Mouse (Mus musculus): ENCODE data around the gene Pear1.
A peak's percentile ranks its signal among the peaks of the same experiment; 100 is the strongest.

Pear1 gene

GRCm38 (mm10) chr3:87804038-87804677 lies 19.9 kb downstream of the Pear1 start:
- DNase-seq, result no peak

- no peak for DNase-seq
Observed at GRCm38 (mm10) chr3:87801681-87802080, 22.4 kb downstream of the Pear1 start.

- DNase-seq, result no peak
Observed at GRCm38 (mm10) chr3:87796736-87797334, 27.3 kb downstream of the Pear1 start, which contains the start of gene Insrr. Gene Insrr (plus strand): TSS chr3:87796951.

- DNase-seq, result peak; percentile 15
Observed at GRCm38 (mm10) chr3:87795336-87796277, 28.5 kb downstream of the Pear1 start.

- DNase-seq, result no peak
Observed at GRCm38 (mm10) chr3:87794922-87795325, 29.2 kb downstream of the Pear1 start, which contains the start of gene Ntrk1. Gene Ntrk1 (minus strand): TSS chr3:87795162.

GRCm38 (mm10) chr3:87789768-87790167 lies 34.3 kb downstream of the Pear1 start:
- DNase-seq, result no peak

GRCm38 (mm10) chr3:87789248-87789647 lies 34.9 kb downstream of the Pear1 start:
- no peak for DNase-seq

GRCm38 (mm10) chr3:87785626-87786214 lies 38.4 kb downstream of the Pear1 start:
- DNase-seq, result no peak

GRCm38 (mm10) chr3:87785156-87785555 lies 39.0 kb downstream of the Pear1 start:
- DNase-seq, result no peak

- DNase-seq, result no peak
Observed at GRCm38 (mm10) chr3:87783282-87784023, 40.7 kb downstream of the Pear1 start.

- DNase-seq, result no peak
Observed at GRCm38 (mm10) chr3:87779086-87779485, 45.0 kb downstream of the Pear1 start.

- DNase-seq, result no peak
Observed at GRCm38 (mm10) chr3:87778283-87778682, 45.8 kb downstream of the Pear1 start.

GRCm38 (mm10) chr3:87771088-87771487 lies 53.0 kb downstream of the Pear1 start:
- DNase-seq, result no peak

- DNase-seq, result no peak
Observed at GRCm38 (mm10) chr3:87770280-87770679, 53.8 kb downstream of the Pear1 start.

- no peak for DNase-seq
Observed at GRCm38 (mm10) chr3:87769506-87769905, 54.6 kb downstream of the Pear1 start.

GRCm38 (mm10) chr3:87768844-87769243 lies 55.3 kb downstream of the Pear1 start:
- DNase-seq, result peak; percentile 41

- no peak for DNase-seq
Observed at GRCm38 (mm10) chr3:87768431-87768830, 55.7 kb downstream of the Pear1 start.

- DNase-seq, result no peak
Observed at GRCm38 (mm10) chr3:87767764-87768163, 56.3 kb downstream of the Pear1 start.

GRCm38 (mm10) chr3:87766284-87766667 lies 57.8 kb downstream of the Pear1 start:
- DNase-seq, result no peak

- no peak for DNase-seq
Observed at GRCm38 (mm10) chr3:87765631-87766283, 58.3 kb downstream of the Pear1 start.

GRCm38 (mm10) chr3:87765091-87765490 lies 59.0 kb downstream of the Pear1 start:
- DNase-seq, result no peak

GRCm38 (mm10) chr3:87764506-87764905 lies 59.6 kb downstream of the Pear1 start:
- no peak for DNase-seq

All from right cerebral cortex, postnatal 25 days (tissue).